Mouse (Mus musculus) spleen, adult 12 weeks (tissue): ENCODE measurements around the gene Lmtk3.

Experiments
- DNase-seq: peaks from one replicate; pipeline ENCODE4 v3.0.0; 2022; ENCODE audit warnings: low spot score

Gene Lmtk3

DNA sequence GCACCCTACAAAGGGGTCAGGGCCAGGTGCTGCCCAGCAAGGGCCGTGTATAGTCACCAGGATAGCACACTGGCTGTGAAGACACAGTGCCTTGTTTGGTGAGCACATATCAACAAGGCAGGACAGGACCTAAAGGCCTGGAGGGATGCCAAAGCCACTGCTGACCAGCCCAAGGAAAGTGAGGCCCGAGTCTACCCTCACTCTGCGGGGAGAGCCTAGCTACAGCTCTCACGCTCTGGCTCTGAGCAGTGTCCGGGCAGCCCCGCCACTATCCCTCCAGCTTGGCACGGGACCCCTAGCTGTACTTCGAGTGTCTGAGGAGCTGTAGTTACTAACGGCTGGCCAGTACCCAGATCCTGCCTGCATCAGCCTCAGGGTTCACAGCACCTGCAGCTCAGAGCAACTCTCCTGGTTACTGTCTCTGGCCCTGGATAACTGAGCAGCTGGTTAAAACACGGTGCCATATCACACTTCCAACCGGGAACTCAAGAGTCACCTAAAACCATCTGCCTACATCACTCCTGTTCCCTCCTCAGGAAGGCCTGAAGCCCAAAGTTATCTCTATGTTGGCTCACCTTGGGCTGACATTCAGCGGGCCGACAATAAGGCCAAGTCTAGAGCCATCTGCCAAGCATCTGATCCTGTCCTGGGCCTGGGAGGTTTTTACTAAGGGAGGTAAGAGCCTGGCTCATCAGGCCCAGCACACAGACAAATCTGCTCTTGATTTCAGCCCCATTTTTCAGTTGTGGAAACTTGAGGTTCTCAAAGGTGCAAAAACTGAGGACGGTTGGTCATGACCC is 25.9 kb downstream of the Lmtk3 start:
- no peak for DNase-seq

DNA sequence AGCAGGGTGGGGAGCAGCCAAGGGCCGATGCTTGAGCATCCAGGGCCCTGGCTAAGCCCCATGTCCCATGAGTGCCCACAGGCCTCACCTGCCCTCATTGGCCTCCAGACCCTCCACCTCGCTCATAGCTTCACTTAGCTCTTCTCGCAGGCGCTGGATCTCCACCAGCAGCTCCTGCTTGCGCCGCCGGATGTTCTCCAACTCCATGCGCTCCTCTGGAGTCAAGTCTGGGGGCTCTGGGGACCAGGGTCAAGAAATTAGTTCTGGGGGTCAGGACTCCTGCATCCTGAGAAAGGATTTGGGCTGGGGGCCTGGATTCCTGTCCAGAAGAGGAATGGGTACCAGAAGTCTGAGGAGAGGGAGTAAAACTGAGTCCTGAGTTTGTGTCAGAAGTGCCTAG is 29.4 kb downstream of the Lmtk3 start:
- DNase-seq = no peak

DNA sequence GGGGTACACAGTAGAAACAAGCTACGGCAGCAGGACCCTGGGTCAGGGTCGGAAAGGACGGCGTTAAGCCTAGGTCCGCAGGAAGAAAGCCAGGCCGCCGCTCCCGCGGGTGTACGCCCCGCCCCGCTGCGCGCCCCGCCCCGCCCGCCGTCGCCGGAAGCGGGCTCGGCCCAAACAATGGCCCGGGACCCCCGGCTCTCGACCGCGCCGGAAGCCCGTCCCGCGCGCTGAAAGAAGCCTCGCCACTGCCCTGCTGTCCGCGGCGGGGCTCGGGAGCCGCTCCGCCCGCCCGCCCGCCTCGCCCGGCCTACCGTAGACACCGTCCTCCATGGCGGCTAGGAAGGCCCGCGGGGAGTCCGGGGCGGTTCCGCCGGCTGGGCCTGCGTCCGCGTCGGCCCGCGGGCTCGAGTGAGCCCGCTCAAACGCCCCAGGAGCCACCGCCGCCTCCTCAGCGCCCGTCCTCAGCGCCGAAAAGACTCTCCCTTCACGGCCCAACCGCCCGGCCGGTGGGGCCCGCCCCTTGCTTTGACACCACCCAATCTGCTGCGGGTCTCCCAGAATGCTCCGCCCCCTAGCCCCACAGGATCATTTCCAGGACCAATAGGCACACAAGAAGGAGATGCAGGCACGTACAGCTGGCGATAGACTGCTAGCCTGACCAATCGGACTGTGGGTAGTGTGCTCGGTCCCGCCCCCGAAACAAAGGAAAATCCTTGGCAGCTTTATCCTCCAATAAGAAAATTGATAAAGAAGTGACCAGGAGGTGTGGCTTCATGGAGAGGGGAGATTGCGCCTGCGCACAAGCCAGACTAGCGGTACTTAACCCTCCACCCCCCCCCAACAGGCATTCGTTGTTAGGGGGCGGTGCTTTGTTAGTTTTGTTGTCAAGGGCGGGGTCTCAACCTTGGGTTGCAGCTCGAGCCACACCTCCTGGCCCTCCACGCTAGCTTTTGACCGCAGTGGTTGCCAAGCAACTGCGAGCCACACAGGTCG is 30.5 kb downstream of the Lmtk3 start, which contains the start of gene Cyth2:
TSS of gene Cyth2 (minus strand) at position 795 of the 993 bp plus-strand sequence.
- DNase-seq = peak; percentile 98

DNA sequence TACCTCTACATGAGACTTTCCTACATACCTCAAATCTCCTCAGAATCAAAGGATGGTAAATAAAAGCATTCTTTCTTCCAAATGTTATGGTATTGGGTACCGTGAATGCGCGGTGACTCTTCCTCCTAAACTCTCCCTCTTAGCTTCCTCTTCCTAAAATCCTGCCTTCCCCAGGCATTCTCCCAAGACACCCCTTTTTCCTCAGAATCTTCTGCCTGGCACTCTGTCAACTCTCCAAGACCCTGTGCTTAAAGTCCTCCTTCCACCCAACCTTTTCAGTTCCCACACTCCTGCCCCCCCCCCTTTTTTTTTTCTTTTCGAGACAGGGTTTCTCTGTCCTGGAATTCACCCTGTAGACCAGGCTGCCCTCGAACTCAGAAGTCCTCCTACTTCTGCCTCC is 31.3 kb downstream of the Lmtk3 start:
- no peak for DNase-seq

DNA sequence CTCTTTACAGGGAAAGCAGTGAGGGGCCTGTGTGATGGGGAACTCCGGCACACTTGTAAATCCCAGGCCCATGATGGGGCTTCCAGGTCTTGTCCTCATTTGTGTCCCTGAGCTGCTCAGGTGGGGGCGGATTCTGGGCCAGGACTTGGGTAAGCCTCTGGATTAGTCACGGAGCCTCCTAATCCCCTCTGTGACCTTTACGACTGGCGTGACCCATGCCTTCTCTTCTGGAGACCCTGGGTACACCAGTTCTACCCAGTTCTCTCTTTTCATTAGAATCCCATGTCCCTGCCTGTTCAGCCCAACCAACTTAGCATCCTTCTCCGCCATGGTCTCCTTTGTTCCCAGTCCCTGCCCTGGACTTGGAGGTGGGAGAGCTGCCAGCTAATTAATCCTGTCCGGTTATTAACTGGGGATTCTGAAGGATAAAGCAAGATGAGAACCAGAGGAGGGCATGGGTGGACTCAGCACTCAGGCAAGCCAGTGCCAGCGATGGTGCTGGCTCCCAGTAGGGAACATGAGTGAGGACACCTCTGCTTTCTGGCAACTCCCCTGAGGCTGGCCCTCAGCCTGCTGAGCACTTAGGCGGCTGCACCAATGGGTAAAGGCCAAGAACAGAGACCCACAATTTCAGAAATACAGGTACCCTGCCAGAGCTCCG is 31.9 kb downstream of the Lmtk3 start:
- no peak for DNase-seq

DNA sequence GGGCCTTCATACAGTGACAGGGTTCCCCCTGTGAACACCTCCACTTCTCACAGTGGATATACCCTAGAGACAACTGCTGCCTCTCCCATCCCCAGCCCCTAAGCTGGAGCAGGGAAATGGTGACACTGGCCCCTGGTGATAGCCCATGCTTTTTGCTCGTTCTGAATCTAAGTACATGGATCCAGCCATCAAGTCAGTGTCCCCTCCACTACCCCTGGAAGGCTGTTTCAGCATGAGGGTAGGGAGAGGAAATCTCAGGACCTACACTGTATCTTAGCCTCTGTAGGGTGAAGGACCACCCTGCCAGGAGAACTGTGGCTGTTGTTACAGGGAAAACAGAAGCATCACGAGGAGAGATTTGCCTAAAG is 32.4 kb downstream of the Lmtk3 start:
- DNase-seq = no peak

DNA sequence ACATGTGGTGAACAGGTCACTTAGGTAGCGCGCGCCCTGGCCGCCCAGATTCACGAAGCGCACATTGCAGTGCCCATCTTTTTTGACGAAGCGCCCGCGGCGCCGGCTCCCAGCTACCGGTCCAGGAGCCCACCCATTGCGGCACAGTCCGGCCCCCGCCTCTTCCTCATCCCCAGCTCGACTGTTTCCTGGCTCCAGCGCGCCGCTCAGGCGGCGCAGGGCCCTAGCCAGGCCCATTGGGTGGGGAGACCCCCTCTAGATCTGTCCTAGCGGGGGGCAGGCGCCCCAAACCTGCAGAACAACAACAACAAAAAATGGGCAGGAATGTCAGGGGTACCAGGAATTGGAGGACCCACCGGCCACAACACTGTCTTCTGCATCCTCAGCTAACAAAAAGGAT is 36.3 kb downstream of the Lmtk3 start:
- no peak for DNase-seq

DNA sequence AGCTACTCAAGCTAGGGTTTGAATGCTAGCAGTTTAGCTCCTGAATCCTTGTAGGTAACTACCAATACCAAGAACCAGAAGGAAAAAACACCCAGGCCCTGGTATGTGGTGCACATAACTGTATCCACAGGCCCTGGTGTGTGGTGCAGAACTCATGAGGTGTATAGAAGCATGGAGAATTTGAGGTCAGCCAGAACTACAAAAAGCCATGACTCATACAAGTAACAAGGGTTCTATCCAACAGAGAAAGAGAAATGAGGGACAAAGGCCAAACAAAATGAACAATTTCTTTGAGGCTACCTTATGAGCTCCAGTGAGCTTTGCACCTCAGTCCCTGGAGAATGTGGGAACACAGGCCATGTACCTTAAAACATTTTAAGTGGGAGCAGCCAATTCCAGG is 37.4 kb downstream of the Lmtk3 start:
- no peak for DNase-seq

DNA sequence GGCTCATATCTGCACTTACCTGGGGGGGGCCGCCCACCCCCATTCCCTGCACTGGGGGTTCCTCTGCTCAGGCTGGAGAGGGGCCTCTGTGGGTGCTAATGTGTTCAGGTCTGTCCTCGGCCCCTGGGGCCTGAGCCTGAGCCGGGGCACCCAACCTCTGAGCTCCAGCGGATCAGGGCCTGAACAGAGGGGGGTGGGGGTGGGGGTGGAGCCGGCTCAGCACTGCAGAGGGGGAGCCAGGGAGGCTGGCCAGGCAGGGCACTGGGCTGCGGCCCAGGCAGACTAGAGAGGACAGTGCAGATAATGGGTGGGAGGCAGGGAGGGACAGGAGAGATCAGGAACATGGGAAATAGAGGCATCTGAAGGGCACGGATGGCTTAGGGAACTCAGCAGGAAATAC is 41.1 kb downstream of the Lmtk3 start, which contains the start of gene Kcnj14:
TSS of gene Kcnj14 (minus strand) at position 185 of the 400 bp plus-strand sequence.
- no peak for DNase-seq

DNA sequence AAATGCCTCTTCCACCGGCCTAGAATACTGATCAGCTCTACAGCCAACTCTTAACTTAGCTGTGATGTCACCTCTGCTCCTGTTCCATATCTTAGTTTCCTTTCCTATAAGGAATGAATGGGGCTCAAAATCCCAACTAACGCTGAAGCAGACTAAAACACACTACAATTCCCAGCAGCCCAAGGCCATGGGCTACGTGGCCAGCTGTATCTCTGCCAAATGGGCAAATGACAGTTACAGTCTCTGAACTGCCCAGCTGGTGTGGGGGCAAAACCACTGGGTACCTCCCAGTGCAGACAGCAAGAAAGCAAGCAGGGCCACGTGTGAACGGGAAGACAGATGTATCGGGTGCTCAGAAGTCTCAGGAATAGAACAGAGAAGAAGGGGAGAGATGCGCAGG is 43.1 kb downstream of the Lmtk3 start:
- no peak for DNase-seq

DNA sequence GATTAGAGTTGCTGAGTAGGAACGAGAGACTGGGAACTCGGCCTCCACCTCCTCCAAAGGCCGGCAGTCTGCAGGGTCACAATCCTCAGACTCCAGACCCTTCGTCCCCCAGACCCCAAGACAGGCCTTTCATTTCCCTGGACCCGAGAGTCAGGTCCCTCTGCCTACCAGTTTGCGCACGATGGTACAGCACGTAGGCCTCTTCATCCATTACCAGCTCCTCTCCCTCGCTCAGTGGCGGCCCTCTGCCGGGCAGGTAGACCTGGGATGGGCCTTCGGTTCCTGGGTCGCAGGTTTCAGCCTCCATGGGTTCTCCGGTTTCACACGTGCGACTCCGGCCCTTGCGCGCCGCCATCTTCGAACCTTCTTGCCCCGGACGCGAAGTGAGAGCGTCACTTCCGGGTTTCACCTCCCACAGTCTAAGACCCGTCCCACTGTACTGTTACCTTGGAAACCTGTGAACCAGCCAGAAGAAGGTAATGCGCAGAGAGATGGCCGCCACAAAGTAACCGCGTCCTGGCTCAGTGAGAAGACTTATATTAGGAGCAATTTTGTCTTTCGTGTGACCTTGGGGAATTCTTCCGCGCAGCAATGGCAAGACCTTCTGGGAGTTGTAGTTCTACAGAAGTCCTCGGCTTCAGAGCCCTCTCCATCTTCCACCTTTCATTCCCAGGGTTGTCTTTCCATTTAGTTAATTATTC is 47.0 kb downstream of the Lmtk3 start, which contains the start of gene Grwd1:
TSS of gene Grwd1 (minus strand) at position 518 of the 701 bp plus-strand sequence.
- DNase-seq = peak; percentile 63

DNA sequence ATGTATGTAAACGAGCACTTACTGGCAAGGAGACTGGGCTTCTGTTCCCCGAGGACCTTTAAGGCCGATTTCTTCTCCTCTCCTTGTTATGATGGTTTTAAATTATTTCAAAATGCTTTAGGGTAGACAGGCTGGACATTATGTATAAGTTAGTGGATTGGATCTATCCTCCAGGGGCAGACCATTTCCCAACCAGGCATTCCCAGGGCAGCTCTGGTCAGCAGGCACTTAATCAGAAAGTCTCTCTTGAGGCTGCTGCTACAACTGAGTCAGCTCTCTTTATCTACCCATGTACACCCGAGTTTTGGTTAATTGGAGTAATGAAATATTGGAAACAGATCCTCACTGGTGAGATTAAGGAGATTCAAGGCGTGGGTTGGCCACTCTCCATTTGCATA is 47.6 kb downstream of the Lmtk3 start:
- no peak for DNase-seq

DNA sequence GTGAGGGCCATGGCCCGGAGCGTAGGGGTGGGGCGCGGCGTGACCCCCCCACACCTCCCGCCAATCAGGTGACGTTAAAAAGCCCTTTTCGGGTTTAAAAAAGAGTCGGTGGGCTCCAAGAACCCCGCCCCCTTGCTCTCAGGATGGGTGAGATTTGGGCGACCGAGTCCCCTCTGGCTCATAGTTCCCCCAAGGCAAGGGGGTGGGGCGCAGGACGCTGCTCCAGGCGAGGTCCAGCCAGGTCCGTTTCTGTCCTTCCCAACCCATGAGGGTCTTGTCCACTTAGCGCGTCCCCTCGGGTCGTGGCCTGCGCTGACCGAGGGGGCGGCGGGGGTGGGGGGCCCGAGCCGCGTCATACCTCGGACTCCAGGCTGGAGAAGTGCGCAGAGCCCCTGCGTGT is 48.9 kb downstream of the Lmtk3 start:
- DNase-seq = no peak

DNA sequence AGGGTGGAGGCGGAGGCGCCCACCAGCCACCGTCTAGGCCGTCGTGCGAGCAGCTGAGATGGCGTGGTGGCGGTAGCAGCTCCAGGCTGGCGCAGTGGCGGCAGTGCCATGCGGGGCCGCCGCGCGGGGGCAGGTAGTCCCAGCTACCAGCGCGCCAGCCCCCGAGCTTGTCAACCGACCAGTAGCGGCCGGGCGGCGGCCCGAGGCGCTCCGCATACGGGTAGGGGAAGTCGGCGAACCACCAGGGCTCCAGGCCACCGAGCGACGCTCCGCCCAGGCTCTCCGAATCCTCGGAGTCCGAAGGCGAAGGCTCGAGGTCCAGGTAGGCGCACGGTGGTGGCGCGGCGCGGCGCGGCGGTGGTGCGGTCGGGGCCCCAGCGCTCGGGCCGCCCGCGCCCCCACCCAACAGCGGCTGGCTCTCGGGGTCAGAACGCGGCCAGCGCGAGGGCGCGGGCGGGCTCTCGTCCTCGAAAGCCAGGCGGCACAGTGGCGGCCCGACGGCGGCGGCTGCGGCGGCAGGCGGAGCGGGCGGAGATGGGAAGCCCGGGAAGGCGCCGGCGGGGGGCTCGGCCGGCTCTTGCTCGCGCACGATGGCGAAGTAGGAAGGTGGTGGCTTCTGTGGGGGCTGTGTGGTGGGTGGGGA is 49.7 kb downstream of the Lmtk3 start:
- no peak for DNase-seq

DNA sequence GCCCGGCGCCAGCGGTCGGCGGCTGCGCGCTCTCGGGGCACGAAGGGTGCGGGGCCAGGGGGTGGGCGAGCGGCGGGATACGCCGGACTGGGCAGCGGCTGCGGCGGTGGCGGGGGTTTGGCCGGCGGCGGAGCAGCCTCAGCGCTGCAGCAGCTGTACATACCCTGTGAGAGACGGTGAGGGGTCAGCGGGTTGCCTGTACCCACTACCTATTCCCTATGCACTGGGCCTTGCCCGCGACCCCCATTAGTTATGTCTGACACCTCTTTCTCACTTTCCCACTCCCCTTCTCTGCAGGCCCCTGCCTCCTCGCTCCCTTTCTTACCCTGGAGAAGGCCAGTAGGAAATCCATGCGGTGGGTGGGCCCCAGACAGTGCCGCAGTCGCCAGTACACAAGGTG is 50.4 kb downstream of the Lmtk3 start:
- DNase-seq = no peak

DNA sequence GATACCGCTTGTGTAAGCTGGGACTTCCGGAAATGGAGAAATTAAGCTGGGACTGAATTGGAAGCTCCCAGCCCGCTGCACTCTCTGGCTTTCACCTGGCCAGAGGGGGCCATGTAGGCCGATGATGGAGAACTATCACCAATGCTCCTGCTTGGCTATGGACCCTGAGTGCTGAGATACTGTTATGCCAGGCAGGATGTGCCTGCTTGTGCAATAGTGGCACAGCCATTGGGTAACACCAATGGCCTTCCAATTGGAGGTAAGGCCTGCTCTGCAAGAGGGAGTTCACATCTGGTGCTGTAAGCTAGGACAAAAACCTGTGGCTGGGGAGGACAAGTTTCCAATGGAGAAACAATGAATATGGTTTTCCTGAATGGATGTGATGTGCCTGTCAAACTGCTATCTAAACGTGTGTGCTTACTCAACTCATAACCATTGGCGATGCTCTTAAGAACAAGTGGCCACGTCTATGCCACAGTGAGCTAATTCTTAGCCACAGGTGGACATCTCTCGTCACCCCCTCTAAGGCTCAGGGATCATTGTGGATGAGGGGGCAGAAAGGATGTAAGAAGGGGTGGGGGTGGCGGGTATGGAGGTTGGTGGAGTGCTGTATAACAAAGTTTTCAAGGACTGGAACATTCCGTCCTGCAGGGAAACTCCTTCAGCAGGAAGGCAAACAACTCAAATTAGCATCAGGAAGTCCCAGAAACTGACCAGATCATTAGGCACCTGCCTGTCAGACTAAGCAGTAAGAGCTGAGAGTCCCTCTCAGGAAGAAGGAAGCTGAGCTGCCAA is 59.6 kb downstream of the Lmtk3 start:
- no peak for DNase-seq

DNA sequence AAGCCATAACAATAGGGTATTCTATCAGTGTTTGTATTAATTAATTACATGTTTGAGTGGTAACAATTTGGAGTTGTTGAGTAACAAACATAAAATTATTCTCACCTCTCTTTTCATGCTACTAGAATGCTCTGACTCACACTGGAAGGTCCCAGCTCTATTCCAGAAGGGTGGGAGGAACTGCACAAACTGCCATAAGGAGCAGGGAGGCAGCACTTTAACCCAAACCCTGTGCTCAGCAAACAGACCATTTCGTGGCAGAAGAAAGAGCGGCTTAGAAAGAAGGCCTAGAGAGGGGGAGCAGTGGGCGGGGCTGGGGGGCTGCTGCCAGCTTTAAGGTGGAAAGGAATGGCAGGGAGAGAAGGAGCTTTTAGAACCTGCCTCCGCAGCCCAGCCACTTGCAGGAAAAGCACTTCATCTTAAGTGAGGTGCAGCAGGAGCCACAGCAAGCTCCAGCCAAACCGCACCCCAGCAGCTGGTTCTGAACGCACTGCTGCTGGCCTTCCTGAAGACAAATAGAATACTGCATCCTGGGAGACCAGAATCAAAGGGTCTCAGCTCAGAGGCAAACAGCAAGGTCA is 65.0 kb downstream of the Lmtk3 start:
- no peak for DNase-seq

DNA sequence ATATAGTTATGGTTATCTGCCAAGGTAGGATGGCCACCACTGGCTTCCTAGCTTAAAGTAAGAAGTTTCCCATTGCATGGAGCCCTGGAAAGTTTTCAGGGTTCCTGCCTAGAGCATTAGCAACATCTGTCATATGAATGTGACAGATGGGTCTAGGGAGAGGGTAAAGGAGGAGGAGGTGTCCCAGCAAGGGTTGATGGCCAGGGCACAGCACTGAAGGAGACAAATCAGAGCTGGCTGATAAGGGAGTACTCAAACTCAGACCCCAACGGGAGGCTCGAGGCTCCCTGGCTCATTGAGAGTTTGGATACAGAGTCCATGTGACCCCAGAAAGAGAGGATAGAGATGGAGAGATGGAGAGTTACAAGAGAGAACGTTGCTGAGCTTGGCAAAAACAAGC is 67.1 kb downstream of the Lmtk3 start:
- no peak for DNase-seq

DNA sequence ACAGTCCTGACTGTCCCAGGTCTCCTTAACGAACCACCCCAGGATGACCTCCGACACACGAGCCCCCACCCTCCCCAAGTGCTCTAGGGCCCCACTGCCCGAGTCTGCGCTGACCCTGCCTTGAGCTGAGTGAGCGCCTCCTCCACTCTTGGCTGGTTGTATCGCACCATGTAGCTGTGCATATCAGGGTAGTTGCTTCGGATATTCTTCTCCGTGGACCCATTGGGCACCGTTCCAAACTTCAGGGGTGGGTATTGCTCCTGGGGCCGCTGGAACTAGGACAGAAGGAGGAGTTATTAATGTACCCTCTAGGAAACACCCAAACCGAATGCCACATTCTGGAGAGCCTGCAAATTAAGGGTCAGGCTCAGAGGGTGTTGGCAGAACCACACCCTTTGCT is 69.6 kb downstream of the Lmtk3 start:
- no peak for DNase-seq
